Mouse (Mus musculus) thymus, postnatal 14 days (tissue): ENCODE data around the gene Socs1.

Experiments used
- DNase-seq: peaks from one replicate; pipeline ENCODE4 v3.0.0; 2021

The Socs1 gene

GRCm38 (mm10) chr16:10786288-10786687, 952 bp upstream of the Socs1 start:
- DNase-seq = peak; percentile 93

- DNase-seq = peak; percentile 99
Measured at GRCm38 (mm10) chr16:10784793-10785370, 454 bp downstream of the Socs1 start.

- peak; percentile 67 for DNase-seq
Measured at GRCm38 (mm10) chr16:10783883-10784792, 1.2 kb downstream of the Socs1 start.

- no peak for DNase-seq
Measured at GRCm38 (mm10) chr16:10783451-10783850, 1.9 kb downstream of the Socs1 start.

- peak; percentile 45 for DNase-seq
Measured at GRCm38 (mm10) chr16:10783152-10783434, 2.2 kb downstream of the Socs1 start.

- DNase-seq = peak; percentile 47
Measured at GRCm38 (mm10) chr16:10782377-10783151, 2.8 kb downstream of the Socs1 start.

- peak; percentile 76 for DNase-seq
Measured at GRCm38 (mm10) chr16:10781862-10782371, 3.4 kb downstream of the Socs1 start.

- peak; percentile 45 for DNase-seq
Measured at GRCm38 (mm10) chr16:10780631-10781120, 4.7 kb downstream of the Socs1 start.

- DNase-seq = no peak
Measured at GRCm38 (mm10) chr16:10777579-10778160, 7.7 kb downstream of the Socs1 start.

GRCm38 (mm10) chr16:10776322-10776721, 9.0 kb downstream of the Socs1 start:
- no peak for DNase-seq

- no peak for DNase-seq
Measured at GRCm38 (mm10) chr16:10774726-10775125, 10.6 kb downstream of the Socs1 start.

GRCm38 (mm10) chr16:10773543-10773942, 11.8 kb downstream of the Socs1 start:
- no peak for DNase-seq

GRCm38 (mm10) chr16:10771769-10772510, 13.4 kb downstream of the Socs1 start:
- DNase-seq = peak; percentile 83

GRCm38 (mm10) chr16:10770531-10771325, 14.6 kb downstream of the Socs1 start:
- peak; percentile 55 for DNase-seq

- peak; percentile 83 for DNase-seq
Measured at GRCm38 (mm10) chr16:10769661-10770060, 15.7 kb downstream of the Socs1 start.

GRCm38 (mm10) chr16:10768821-10769220, 16.5 kb downstream of the Socs1 start:
- peak; percentile 43 for DNase-seq

- peak; percentile 93 for DNase-seq
Measured at GRCm38 (mm10) chr16:10767158-10767557, 18.2 kb downstream of the Socs1 start.

GRCm38 (mm10) chr16:10764323-10764722, 21.0 kb downstream of the Socs1 start:
- no peak for DNase-seq

GRCm38 (mm10) chr16:10763540-10764264, 21.6 kb downstream of the Socs1 start:
- DNase-seq = no peak

- no peak for DNase-seq
Measured at GRCm38 (mm10) chr16:10762569-10763180, 22.7 kb downstream of the Socs1 start.
